Mouse (Mus musculus): ENCODE measurements around the gene Fahd1. TPM values are rescaled to one million over a fixed set of nuclear protein-coding genes. Genes with fewer than 3 reads are reported as not detected.

The Fahd1 gene
- polyA plus RNA-seq, 1 experiment from 2014 or later: 36.5 TPM

- ATAC-seq (ENCODE audit: insufficient read depth, low FRiP score): peak; percentile 89
- H3K27ac ChIP-seq (ENCODE audit: low read length): no peak within 1 kb of the TSS
- H3K4me3 ChIP-seq (replicated peaks; ENCODE audit: low read length): peak within 1 kb of the TSS; percentile 73
- no peaks in the 10 kb centered on the region for H3K36me3 ChIP-seq (ENCODE audit: control insufficient read depth, insufficient read depth, low read length)
- no peaks in the 10 kb centered on the region; the same call in 1 of the 2 replicates for H3K27me3 ChIP-seq (ENCODE audit: control insufficient read depth, insufficient read depth, low read length)
- WGBS: under 1% methylated on average over 71 of the region's 71 CpGs
- peaks cover 3% of the 10 kb centered on the region; the same call in 1 of the 2 replicates for H3K4me1 ChIP-seq (ENCODE audit: control insufficient read depth, insufficient read depth, low read length)
- H3K4me2 ChIP-seq (ENCODE audit: low read depth, low read length): peak within 1 kb of the TSS; percentile 94
- H3K9me3 ChIP-seq (replicated peaks; ENCODE audit: control insufficient read depth, low read length): no peaks in the 10 kb centered on the region
- H3K9ac ChIP-seq (ENCODE audit: low read length): peak within 1 kb of the TSS; percentile 76
Observed at GRCm38 (mm10) chr17:24803952-24804951, 45.9 kb downstream of the Fahd1 start, which contains the start of gene Meiob. Gene Meiob, plus strand, starts transcription at chr17:24804289.

- Histone ChIP-seq H3K36me3 (ENCODE audit: control insufficient read depth, insufficient read depth, low read length) (no peaks in the 10 kb centered on the region), H3K4me3 (replicated peaks; ENCODE audit: low read length) (no peak overlapping the region), H3K4me1 (ENCODE audit: control insufficient read depth, insufficient read depth, low read length) (peaks cover 3% of the 10 kb centered on the region; the same call in 1 of the 2 replicates), H3K4me2 (ENCODE audit: low read depth, low read length) (no peak overlapping the region), H3K9me3 (replicated peaks; ENCODE audit: control insufficient read depth, low read length) (no peaks in the 10 kb centered on the region), H3K9ac (ENCODE audit: low read length) (no peak overlapping the region), H3K27ac (ENCODE audit: low read length) (no peak overlapping the region), H3K27me3 (ENCODE audit: control insufficient read depth, insufficient read depth, low read length) (no peaks in the 10 kb centered on the region)
- no peak for ATAC-seq (ENCODE audit: insufficient read depth, low FRiP score)
- 50% methylated on average over 3 of the region's 3 CpGs for WGBS
Observed at GRCm38 (mm10) chr17:24800524-24800923, 49.6 kb downstream of the Fahd1 start.

GRCm38 (mm10) chr17:24799476-24799875 lies 50.7 kb downstream of the Fahd1 start:
- no peaks in the 10 kb centered on the region for H3K36me3 ChIP-seq (ENCODE audit: control insufficient read depth, insufficient read depth, low read length)
- ATAC-seq (ENCODE audit: insufficient read depth, low FRiP score): no peak
- H3K27ac ChIP-seq (ENCODE audit: low read length): no peak overlapping the region
- H3K27me3 ChIP-seq (ENCODE audit: control insufficient read depth, insufficient read depth, low read length): no peaks in the 10 kb centered on the region
- H3K9ac ChIP-seq (ENCODE audit: low read length): no peak overlapping the region
- H3K9me3 ChIP-seq (replicated peaks; ENCODE audit: control insufficient read depth, low read length): no peaks in the 10 kb centered on the region
- no peak overlapping the region for H3K4me2 ChIP-seq (ENCODE audit: low read depth, low read length)
- 89% methylated on average over 4 of the region's 4 CpGs for WGBS
- H3K4me3 ChIP-seq (replicated peaks; ENCODE audit: low read length): no peak overlapping the region
- H3K4me1 ChIP-seq (ENCODE audit: control insufficient read depth, insufficient read depth, low read length): peaks cover under 1% of the 10 kb centered on the region; the same call in 1 of the 2 replicates

Other genes starting within 250 kb of the Fahd1 start
- gene Tsc2, start 217.7 kb downstream of the Fahd1 start, polyA plus RNA-seq (2015; fragmentation: Nextera tagmentation; extraction: Ambion mirVana): 53.1 and 57.2 TPM in 2 replicates
- 18.0 and 19.1 TPM in 2 replicates for gene Nthl1, start 217.7 kb downstream of the Fahd1 start, polyA plus RNA-seq (2015; fragmentation: Nextera tagmentation; extraction: Ambion mirVana)
- gene Slc9a3r2, start 200.0 kb downstream of the Fahd1 start, polyA plus RNA-seq (2015; fragmentation: Nextera tagmentation; extraction: Ambion mirVana): 38.0 and 39.0 TPM in 2 replicates
- gene Npw, start 191.9 kb downstream of the Fahd1 start, polyA plus RNA-seq (2015; fragmentation: Nextera tagmentation; extraction: Ambion mirVana): 0.37 and 0.39 TPM in 2 replicates
- gene Zfp598, start 180.7 kb downstream of the Fahd1 start, polyA plus RNA-seq (2015; fragmentation: Nextera tagmentation; extraction: Ambion mirVana): 13.6 and 13.7 TPM in 2 replicates
- gene Syngr3, start 160.4 kb downstream of the Fahd1 start, polyA plus RNA-seq (2015; fragmentation: Nextera tagmentation; extraction: Ambion mirVana): 6.1 and 6.2 TPM in 2 replicates
- 34.5 and 35.2 TPM in 2 replicates for gene Gfer, start 154.2 kb downstream of the Fahd1 start, polyA plus RNA-seq (2015; fragmentation: Nextera tagmentation; extraction: Ambion mirVana)
- 3.8 and 5.8 TPM in 2 replicates for gene Noxo1, start 154.1 kb downstream of the Fahd1 start, polyA plus RNA-seq (2015; fragmentation: Nextera tagmentation; extraction: Ambion mirVana)
- gene Tbl3, start 142.7 kb downstream of the Fahd1 start, polyA plus RNA-seq (2015; fragmentation: Nextera tagmentation; extraction: Ambion mirVana): 63.6 and 70.4 TPM in 2 replicates
- 0.14 TPM in 1 of 2 replicates, not detected in the other for gene Rnf151, start 132.3 kb downstream of the Fahd1 start, polyA plus RNA-seq (2015; fragmentation: Nextera tagmentation; extraction: Ambion mirVana)
- 1,212 and 1,230 TPM in 2 replicates for gene Rps2, start 132.2 kb downstream of the Fahd1 start, polyA plus RNA-seq (2015; fragmentation: Nextera tagmentation; extraction: Ambion mirVana)
- gene Ndufb10, start 125.9 kb downstream of the Fahd1 start, polyA plus RNA-seq (2015; fragmentation: Nextera tagmentation; extraction: Ambion mirVana): 225 and 246 TPM in 2 replicates
- gene Rpl3l, start 122.5 kb downstream of the Fahd1 start, polyA plus RNA-seq (2015; fragmentation: Nextera tagmentation; extraction: Ambion mirVana): 0.25 and 0.57 TPM in 2 replicates
- 40.3 and 45.5 TPM in 2 replicates for gene Msrb1, start 113.7 kb downstream of the Fahd1 start, polyA plus RNA-seq (2015; fragmentation: Nextera tagmentation; extraction: Ambion mirVana)
- gene Hs3st6, start 97.4 kb downstream of the Fahd1 start, polyA plus RNA-seq (2015; fragmentation: Nextera tagmentation; extraction: Ambion mirVana): 0.81 and 1.0 TPM in 2 replicates
- 0.10 TPM in 1 of 2 replicates, not detected in the other for gene Meiob, start 46.1 kb downstream of the Fahd1 start, polyA plus RNA-seq (2015; fragmentation: Nextera tagmentation; extraction: Ambion mirVana)
- 50.9 and 53.1 TPM in 2 replicates for gene Hagh, start 10.2 kb downstream of the Fahd1 start, polyA plus RNA-seq (2015; fragmentation: Nextera tagmentation; extraction: Ambion mirVana)
- 3.7 and 4.2 TPM in 2 replicates for gene Igfals, start 15.6 kb upstream of the Fahd1 start, polyA plus RNA-seq (2015; fragmentation: Nextera tagmentation; extraction: Ambion mirVana)
- gene Nubp2, start 36.0 kb upstream of the Fahd1 start, polyA plus RNA-seq (2015; fragmentation: Nextera tagmentation; extraction: Ambion mirVana): 44.1 and 47.9 TPM in 2 replicates
- gene Spsb3, start 36.3 kb upstream of the Fahd1 start, polyA plus RNA-seq (2015; fragmentation: Nextera tagmentation; extraction: Ambion mirVana): 31.5 and 32.7 TPM in 2 replicates
- gene Eme2, start 44.7 kb upstream of the Fahd1 start, polyA plus RNA-seq (2015; fragmentation: Nextera tagmentation; extraction: Ambion mirVana): 32.3 and 33.5 TPM in 2 replicates
- 91.2 and 96.2 TPM in 2 replicates for gene Mrps34, start 44.8 kb upstream of the Fahd1 start, polyA plus RNA-seq (2015; fragmentation: Nextera tagmentation; extraction: Ambion mirVana)
- gene Nme3, start 46.1 kb upstream of the Fahd1 start, polyA plus RNA-seq (2015; fragmentation: Nextera tagmentation; extraction: Ambion mirVana): 63.1 and 64.8 TPM in 2 replicates
- 32.8 and 33.4 TPM in 2 replicates for gene Mapk8ip3, start 86.6 kb upstream of the Fahd1 start, polyA plus RNA-seq (2015; fragmentation: Nextera tagmentation; extraction: Ambion mirVana)
- 158 and 170 TPM in 2 replicates for gene Jpt2, start 110.3 kb upstream of the Fahd1 start, polyA plus RNA-seq (2015; fragmentation: Nextera tagmentation; extraction: Ambion mirVana)
- 3.4 and 4.2 TPM in 2 replicates for gene Cramp1l, start 165.4 kb upstream of the Fahd1 start, polyA plus RNA-seq (2015; fragmentation: Nextera tagmentation; extraction: Ambion mirVana)
- 21.7 TPM in 2 replicates for gene Ift140, start 165.7 kb upstream of the Fahd1 start, polyA plus RNA-seq (2015; fragmentation: Nextera tagmentation; extraction: Ambion mirVana)
- gene Tmem204, start 233.2 kb upstream of the Fahd1 start, polyA plus RNA-seq (2015; fragmentation: Nextera tagmentation; extraction: Ambion mirVana): 24.1 and 25.2 TPM in 2 replicates

Measured in stomach, embryonic 16.5 days (tissue).